Mouse (Mus musculus) subcutaneous adipose tissue, adult 2 months (tissue): ENCODE results near the gene Tmem141. TPM values are rescaled to one million over a fixed set of nuclear protein-coding genes. Genes with fewer than 3 reads are reported as not detected.

Source experiments
- polyA plus RNA-seq: library from polyadenylated mRNA; depleted of rRNA; stranded (reverse); fragments of >200 nt; gene quantifications from 2 replicates; pipeline ENCODE4 v1.2.3, GENCODE M21; 2012; ENCODE audit warnings: low replicate concordance; rRNA removed

Tmem141 gene
- 31.8 and 53.1 TPM in 2 replicates for polyA plus RNA-seq

DNA sequence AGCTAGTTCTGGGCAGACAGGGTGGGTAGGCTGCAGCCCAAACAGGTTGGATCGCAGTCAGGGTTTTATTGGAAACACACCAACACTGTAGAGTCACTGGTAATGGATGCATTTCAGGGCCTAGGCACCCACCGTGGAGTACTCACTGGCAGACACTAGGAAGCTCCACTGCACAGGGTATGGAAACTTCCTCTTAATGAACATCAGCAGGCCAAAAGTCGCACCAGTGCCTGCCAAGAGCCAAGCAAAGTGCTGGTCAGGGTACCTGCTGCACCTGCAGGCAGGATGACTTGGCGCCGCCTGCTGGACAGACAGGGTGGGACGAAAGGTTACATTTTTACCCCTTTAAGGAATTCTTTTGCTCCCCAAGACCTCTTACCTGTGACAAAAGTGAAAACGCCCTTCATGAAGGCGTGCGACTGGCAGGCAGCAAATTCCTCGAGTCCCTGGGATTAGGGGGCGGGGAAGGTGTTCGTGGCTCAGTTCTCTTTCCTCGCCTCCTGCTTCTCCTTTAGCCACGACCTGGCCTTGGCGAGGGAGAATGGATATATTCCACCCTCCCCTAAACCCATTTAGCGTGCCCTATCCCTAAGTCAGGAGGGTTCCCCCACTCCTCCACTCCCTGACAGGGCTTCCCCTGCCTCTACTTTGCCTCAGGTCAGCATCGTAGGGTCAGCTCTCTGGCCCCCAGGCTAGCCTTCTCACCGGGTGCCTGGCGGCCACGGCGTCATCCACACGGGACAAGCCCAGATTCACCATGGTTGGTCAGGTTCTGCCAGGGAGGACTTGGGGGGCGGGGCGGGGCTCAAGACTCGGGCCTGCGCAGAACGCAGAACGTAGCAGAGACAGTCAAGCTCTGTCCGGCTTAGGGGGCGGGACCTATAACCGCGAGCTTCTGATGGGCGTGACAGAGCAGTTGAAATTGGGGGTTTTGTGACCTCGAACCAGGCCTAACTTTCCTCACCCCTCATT lies at the start of gene Tmem141:
Tmem141 (minus strand) TSS at position 777 of the 972 bp plus-strand sequence.

GRCm38 (mm10) chr2:25657652-25658051 lies 35.8 kb upstream of the Tmem141 start, which contains the start of gene Lcn5:
Lcn5 (plus strand) TSS chr2:25657952.

DNA sequence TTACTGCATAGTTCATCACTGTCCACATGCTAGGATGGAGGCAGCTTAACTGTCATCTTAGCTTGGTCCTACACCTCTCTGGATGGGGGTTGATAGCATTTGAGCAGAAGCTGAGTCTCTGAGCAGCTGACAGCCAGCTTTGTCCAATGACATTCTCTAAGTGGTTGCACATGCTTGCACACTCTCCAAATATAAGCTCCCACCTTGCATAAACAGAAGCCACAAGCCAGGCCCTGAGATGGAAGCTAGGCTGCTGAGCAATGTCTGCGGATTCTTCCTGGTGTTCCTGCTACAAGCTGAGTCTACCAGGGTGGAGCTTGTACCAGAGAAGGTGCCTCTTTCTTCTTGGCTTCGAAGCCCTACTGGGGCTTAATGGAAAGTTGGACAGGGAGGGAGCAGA lies 31.1 kb upstream of the Tmem141 start, which contains the start of gene Lcn8:
Lcn8 (plus strand) TSS at position 219 of the 400 bp plus-strand sequence.

DNA sequence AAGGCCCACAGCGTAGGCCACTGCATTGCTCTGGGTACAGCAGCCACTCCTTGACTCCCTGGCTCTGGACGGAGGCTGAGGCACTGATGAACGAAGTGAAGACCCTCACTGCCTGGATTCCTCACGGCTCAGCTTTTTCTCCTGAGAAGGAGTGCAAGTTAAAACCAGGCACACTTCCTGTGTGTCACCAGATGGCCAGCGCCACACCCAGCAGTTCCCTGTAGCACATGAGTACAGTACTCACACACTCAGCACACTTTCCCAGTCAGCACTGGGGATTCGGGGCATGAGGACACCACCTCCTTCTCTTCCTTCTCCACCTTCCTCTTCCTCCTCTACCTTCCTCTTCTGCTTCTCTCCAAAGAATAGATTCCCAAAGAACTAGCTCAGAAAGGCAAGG lies 6.0 kb upstream of the Tmem141 start, which contains the start of gene Fcna:
Fcna (minus strand) TSS at position 220 of the 400 bp plus-strand sequence.

GRCm38 (mm10) chr2:25617578-25617977 lies 4.2 kb downstream of the Tmem141 start, which contains the start of gene Ccdc183:
Ccdc183 (minus strand) TSS chr2:25617678.

DNA sequence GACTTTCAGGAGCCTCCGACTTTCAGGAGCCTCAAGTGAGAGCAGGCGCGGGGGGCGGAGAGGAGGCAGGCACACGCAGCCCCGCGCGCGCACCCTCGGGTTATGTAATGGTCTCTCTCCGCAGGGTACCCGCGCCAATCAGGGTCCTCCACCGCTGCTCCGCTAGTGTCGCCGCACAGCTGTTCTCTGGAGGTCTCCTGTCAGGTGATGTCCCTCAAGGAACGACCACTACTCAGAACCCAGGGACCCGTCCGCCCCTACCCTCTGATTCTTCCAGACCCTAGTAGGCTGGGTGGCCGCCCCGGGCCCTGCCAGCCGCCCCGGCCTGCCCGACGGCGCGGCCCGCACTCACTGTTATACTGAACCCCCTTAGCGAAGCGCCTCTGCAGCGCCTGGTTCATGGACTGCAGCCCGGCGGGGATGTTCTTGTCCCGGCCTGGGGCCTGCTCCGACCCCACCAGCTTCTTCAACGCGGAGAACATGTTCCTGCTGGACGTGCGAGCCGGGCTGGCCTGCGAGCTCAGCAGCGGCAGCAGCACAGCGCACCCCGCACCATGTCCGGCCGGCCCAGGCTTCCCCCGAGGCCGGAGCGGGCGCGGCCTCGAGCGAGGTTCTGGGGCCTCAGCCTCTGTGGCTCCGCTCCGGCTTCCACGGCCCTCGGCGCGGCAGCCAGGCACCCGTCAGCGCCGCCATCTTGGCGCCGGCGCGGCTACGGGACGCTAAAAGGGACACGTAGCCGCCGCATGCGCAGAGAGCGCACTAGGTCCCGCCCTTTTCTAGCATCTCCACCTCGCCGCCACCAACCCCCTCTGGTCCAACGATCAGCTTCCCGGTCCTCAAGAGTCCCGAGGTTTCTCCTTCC lies 13.8 kb downstream of the Tmem141 start, which contains the start of gene Rabl6:
Rabl6 (minus strand) TSS at position 761 of the 862 bp plus-strand sequence.

DNA sequence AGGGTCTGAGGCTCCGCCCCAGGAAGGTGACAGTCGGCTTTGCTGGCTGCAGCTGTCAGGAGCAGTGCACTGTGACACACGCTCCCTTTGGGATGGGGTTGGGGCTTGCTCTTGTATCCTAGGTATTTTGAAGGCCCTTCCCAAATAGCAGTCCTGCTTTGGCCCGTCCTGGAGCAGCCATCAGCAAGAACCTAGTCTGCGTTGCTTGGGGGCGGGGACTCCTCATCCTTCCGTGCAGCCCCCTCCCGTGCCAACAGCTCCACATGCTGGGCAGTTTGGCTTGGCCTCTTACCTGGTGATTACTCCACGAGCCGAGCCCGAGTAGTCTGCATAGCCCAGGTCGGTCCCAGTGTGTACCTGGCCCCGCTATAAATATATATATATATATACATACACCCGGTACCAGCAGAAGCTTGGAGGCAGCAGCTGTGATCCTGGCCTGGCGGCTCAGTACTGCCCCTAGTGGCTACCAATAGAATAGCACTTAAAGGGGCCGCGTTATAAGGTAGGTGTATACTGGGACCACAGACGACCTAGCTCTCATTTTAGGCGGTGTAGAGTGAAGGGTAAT lies 40.4 kb downstream of the Tmem141 start, which contains the start of gene Ajm1:
Ajm1 (minus strand) TSS at position 464 of the 571 bp plus-strand sequence.

GRCm38 (mm10) chr2:25574579-25575431 lies 47.0 kb downstream of the Tmem141 start, which contains the start of the genes Mamdc4 and Phpt1:
Mamdc4 (minus strand) TSS chr2:25574845.
Phpt1 (minus strand) TSS chr2:25575224.

Other genes starting within 250 kb of the Tmem141 start
- 0.57 and 7.9 TPM in 2 replicates for gene Sapcd2, start 249.7 kb downstream of the Tmem141 start, polyA plus RNA-seq
- gene Entpd2, start 226.1 kb downstream of the Tmem141 start, polyA plus RNA-seq = 78.1 and 108 TPM in 2 replicates
- 272 and 300 TPM in 2 replicates for gene Npdc1, start 222.7 kb downstream of the Tmem141 start, polyA plus RNA-seq
- gene Fut7, start 198.7 kb downstream of the Tmem141 start, polyA plus RNA-seq = 0.62 and 0.96 TPM in 2 replicates
- gene Abca2, start 193.3 kb downstream of the Tmem141 start, polyA plus RNA-seq = 41.7 and 62.8 TPM in 2 replicates
- gene Clic3, start 165.2 kb downstream of the Tmem141 start, polyA plus RNA-seq = 1.8 and 3.2 TPM in 2 replicates
- 79.2 and 84.7 TPM in 2 replicates for gene Paxx, start 160.9 kb downstream of the Tmem141 start, polyA plus RNA-seq
- gene Ptgds, start 152.0 kb downstream of the Tmem141 start, polyA plus RNA-seq = 1.2 and 6.5 TPM in 2 replicates
- 0.33 TPM in 1 of 2 replicates, not detected in the other for gene Lcn12, start 128.1 kb downstream of the Tmem141 start, polyA plus RNA-seq
- 27.6 and 47.3 TPM in 2 replicates for gene Fbxw5, start 121.3 kb downstream of the Tmem141 start, polyA plus RNA-seq
- 5.9 and 7.9 TPM in 2 replicates for gene C8g, start 120.3 kb downstream of the Tmem141 start, polyA plus RNA-seq
- gene Traf2, start 75.1 kb downstream of the Tmem141 start, polyA plus RNA-seq = 13.9 and 22.5 TPM in 2 replicates
- 127 and 142 TPM in 2 replicates for gene Edf1, start 64.2 kb downstream of the Tmem141 start, polyA plus RNA-seq
- 1.8 and 5.5 TPM in 2 replicates for gene Mamdc4, start 47.2 kb downstream of the Tmem141 start, polyA plus RNA-seq
- gene Phpt1, start 46.8 kb downstream of the Tmem141 start, polyA plus RNA-seq = 48.6 and 87.4 TPM in 2 replicates
- 0.37 and 2.6 TPM in 2 replicates for gene Ajm1, start 40.2 kb downstream of the Tmem141 start, polyA plus RNA-seq
- gene Rabl6, start 13.5 kb downstream of the Tmem141 start, polyA plus RNA-seq = 52.3 and 88.3 TPM in 2 replicates
- gene Ccdc183, start 4.3 kb downstream of the Tmem141 start, polyA plus RNA-seq = not detected in 2 replicates
- gene Fcna, start 6.0 kb upstream of the Tmem141 start, polyA plus RNA-seq = 16.8 and 21.3 TPM in 2 replicates
- 0.64 and 5.5 TPM in 2 replicates for gene Lcn8, start 31.1 kb upstream of the Tmem141 start, polyA plus RNA-seq
- gene Lcn5, start 35.9 kb upstream of the Tmem141 start, polyA plus RNA-seq = 0.52 and 3.7 TPM in 2 replicates
- 0.78 TPM in 1 of 2 replicates, not detected in the other for gene Lcn6, start 54.8 kb upstream of the Tmem141 start, polyA plus RNA-seq
- 0.24 and 0.62 TPM in 2 replicates for gene Lcn10, start 60.7 kb upstream of the Tmem141 start, polyA plus RNA-seq
- not detected in 2 replicates for gene Obp2a, start 78.0 kb upstream of the Tmem141 start, polyA plus RNA-seq
- 48.0 and 66.2 TPM in 2 replicates for gene Bmyc, start 84.7 kb upstream of the Tmem141 start, polyA plus RNA-seq
- gene Obp2b, start 115.0 kb upstream of the Tmem141 start, polyA plus RNA-seq = not detected in 2 replicates
- not detected in 2 replicates for gene Lcn3, start 143.6 kb upstream of the Tmem141 start, polyA plus RNA-seq
- not detected in 2 replicates for gene Lcn11, start 155.0 kb upstream of the Tmem141 start, polyA plus RNA-seq
- not detected in 2 replicates for gene Gm13539, start 160.3 kb upstream of the Tmem141 start, polyA plus RNA-seq
- not detected in 2 replicates for gene Glt6d1, start 193.8 kb upstream of the Tmem141 start, polyA plus RNA-seq
- gene Lcn9, start 201.1 kb upstream of the Tmem141 start, polyA plus RNA-seq = 0.44 and 2.1 TPM in 2 replicates
- gene Sohlh1, start 225.2 kb upstream of the Tmem141 start, polyA plus RNA-seq = not detected in 2 replicates
- gene Kcnt1, start 241.7 kb upstream of the Tmem141 start, polyA plus RNA-seq = 1.5 and 1.7 TPM in 2 replicates